Mouse (Mus musculus): ENCODE results near the gene Gm21854.
"Not testable (repeated sequence)": the region's sequence is repeated elsewhere in the genome, so short reads cannot be mapped to it uniquely, and the experiment has no call there.

Gene Gm21854

GRCm38 (mm10) chrY:5656686-5657085 lies at the start of gene Gm21854:
Gene Gm21854 (plus strand): TSS chrY:5656986.
- DNase-seq, result not testable (repeated sequence)

Measured in embryo, embryonic 11 days (tissue).